ENCODE assay signal across 19 mouse cellular contexts in genomic region chr11:72418227-72418626, GRCm38 (mm10). TPM values are rescaled to one million over a fixed set of nuclear protein-coding genes. Genes with fewer than 3 reads are reported as not detected.
DNase-seq lines count a peak whose midpoint lies in the region; ATAC-seq and TF ChIP-seq lines count a peak whose summit lies in the region.
"Had no signal": no experiment of that assay in that cellular context is flagged by ENCODE, and none has a peak within 500 bp of the region (broad histone marks: within the 10 kb centered on the region; RNA-seq: fewer than 3 reads in every experiment).

No protein-coding gene starts in this region.

- H3K4me2 ChIP-seq in kidney, postnatal 0 days (ENCODE audit: low read length), result no peak overlapping the region
- H3K4me2 ChIP-seq: hindbrain, embryonic 13.5 days; liver, embryonic 15.5 days had no signal

- H3K27me3 ChIP-seq in heart, embryonic 10.5 days (ENCODE audit: insufficient read depth, poor library complexity, severe bottlenecking), result no peaks in the 10 kb centered on the region
- peaks cover 17% of the 10 kb centered on the region; the same call in 1 of the 2 replicates for H3K27me3 ChIP-seq in embryonic facial prominence, embryonic 10.5 days (replicated peaks; ENCODE audit: low read depth, poor library complexity, severe bottlenecking)
- H3K27me3 ChIP-seq in kidney, postnatal 0 days (ENCODE audit: insufficient read depth, low read length), result no peaks in the 10 kb centered on the region

- no peak for TF ChIP-seq CTCF in kidney, postnatal 0 days (IDR thresholded peaks at IDR 0.05; ENCODE audit: low read depth)

- H3K4me1 ChIP-seq in heart, embryonic 10.5 days, result peaks cover 54% of the 10 kb centered on the region
- peaks cover 21% of the 10 kb centered on the region for H3K4me1 ChIP-seq in embryonic facial prominence, embryonic 10.5 days
- peaks cover 15% of the 10 kb centered on the region; the same call in 1 of the 2 replicates for H3K4me1 ChIP-seq in kidney, postnatal 0 days (replicated peaks; ENCODE audit: insufficient read depth, low read length)

- 37% methylated on average over 8 of the region's 8 CpGs for WGBS in heart, embryonic 10.5 days
- WGBS in embryonic facial prominence, embryonic 10.5 days, result 43% methylated on average over 8 of the region's 8 CpGs
- WGBS in kidney, postnatal 0 days, result 25% methylated on average over 8 of the region's 8 CpGs

- no peak overlapping the region for H3K4me3 ChIP-seq in heart, embryonic 10.5 days
- no peak overlapping the region for H3K4me3 ChIP-seq in embryonic facial prominence, embryonic 10.5 days
- no peak overlapping the region for H3K4me3 ChIP-seq in kidney, postnatal 0 days (replicated peaks; ENCODE audit: low read depth, low read length)
- H3K4me3 ChIP-seq: hindbrain, embryonic 13.5 days; liver, embryonic 15.5 days had no signal

- DNase-seq in heart, embryonic 10.5 days (ENCODE audit: low spot score), result no peak
- no peak for DNase-seq in heart, adult 18-20 months
- no peak for DNase-seq in embryonic facial prominence, embryonic 10.5 days (ENCODE audit: low spot score)
- peak; percentile 48 for DNase-seq in gastrocnemius, postnatal 10 days
- DNase-seq in kidney, postnatal 0 days (ENCODE audit: low spot score), result peak; percentile 52
- no peak for DNase-seq in cerebellum, adult 11 months
- no peak for DNase-seq in urinary bladder, postnatal 4 days (ENCODE audit: low spot score in 2 of 2)
- DNase-seq: cerebellum, adult 18-20 months; embryo, embryonic 11 days; retina, postnatal 1 day had no signal

- H3K9me3 ChIP-seq in heart, embryonic 10.5 days, result no peaks in the 10 kb centered on the region
- H3K9me3 ChIP-seq in embryonic facial prominence, embryonic 10.5 days, result no peaks in the 10 kb centered on the region
- H3K9me3 ChIP-seq in kidney, postnatal 0 days (replicated peaks; ENCODE audit: low read length), result no peaks in the 10 kb centered on the region
- H3K9me3 ChIP-seq: hindbrain, embryonic 13.5 days; liver, embryonic 15.5 days had no signal

- peak; percentile 69 for ATAC-seq in kidney, postnatal 0 days (replicated peaks; ENCODE audit: low FRiP score, low read depth)
- ATAC-seq in cerebellum, adult (ENCODE audit: insufficient number of reproducible peaks, low FRiP score, low TSS enrichment), result no peak
- ATAC-seq: CD4-positive, CD25-positive, alpha-beta regulatory T cell, adult 4 months had no signal

- H3K36me3 ChIP-seq in heart, embryonic 10.5 days, result no peaks in the 10 kb centered on the region
- no peaks in the 10 kb centered on the region for H3K36me3 ChIP-seq in embryonic facial prominence, embryonic 10.5 days (replicated peaks)
- H3K36me3 ChIP-seq in kidney, postnatal 0 days (ENCODE audit: insufficient read depth, low read length), result no peaks in the 10 kb centered on the region
- H3K36me3 ChIP-seq: hindbrain, embryonic 13.5 days; liver, embryonic 15.5 days had no signal

- H3K9ac ChIP-seq in kidney, postnatal 0 days (ENCODE audit: low read depth, low read length), result no peak overlapping the region
- H3K9ac ChIP-seq: hindbrain, embryonic 13.5 days; liver, embryonic 15.5 days had no signal

- peak overlapping the region; percentile 93 for H3K27ac ChIP-seq in heart, embryonic 10.5 days
- H3K27ac ChIP-seq in embryonic facial prominence, embryonic 10.5 days (replicated peaks), result peak overlapping the region; percentile 54; the same call in 1 of the 2 replicates
- peak overlapping the region; percentile 36; the same call in 1 of the 2 replicates for H3K27ac ChIP-seq in kidney, postnatal 0 days
- H3K27ac ChIP-seq: hindbrain, embryonic 13.5 days; liver, embryonic 15.5 days; macrophage had no signal

RNA-seq across cellular contexts. Expression of gene Smtnl2, which starts 6.7 kb away (rescaled TPM):
- 148 and 184 TPM in 2 replicates for polyA plus RNA-seq in heart, embryonic 10.5 days (2016; fragmentation: Nextera tagmentation; extraction: Ambion mirVana)
- 10 to 100 TPM in 1 of 2 experiments, 1 to 10 TPM in 1; 9.4 to 11.3 TPM for total RNA-seq in heart, adult 18-20 months (2021)
- polyA plus RNA-seq in embryonic facial prominence, embryonic 10.5 days (2016; fragmentation: Nextera tagmentation; extraction: Ambion mirVana), result 16.4 and 16.6 TPM in 2 replicates
- 100 to 1,000 TPM; 145 to 153 TPM for total RNA-seq in gastrocnemius, postnatal 10 days (2021)
- polyA plus RNA-seq in kidney, postnatal 0 days (2015; fragmentation: Nextera tagmentation; extraction: Ambion mirVana), result 112 and 129 TPM in 2 replicates
- polyA plus RNA-seq: macrophage had no signal

RNA-seq across cellular contexts. Expression of gene Ggt6, which starts 17.1 kb away (rescaled TPM):
- not detected in 2 replicates for polyA plus RNA-seq in heart, embryonic 10.5 days (2016; fragmentation: Nextera tagmentation; extraction: Ambion mirVana)
- not detected for total RNA-seq in heart, adult 18-20 months (2021)
- 0.10 TPM in 1 of 2 replicates, not detected in the other for polyA plus RNA-seq in embryonic facial prominence, embryonic 10.5 days (2016; fragmentation: Nextera tagmentation; extraction: Ambion mirVana)
- total RNA-seq in gastrocnemius, postnatal 10 days (2021), result under 1 TPM in 1 of 2 experiments, not detected in 1; 0.28 TPM
- polyA plus RNA-seq in kidney, postnatal 0 days (2015; fragmentation: Nextera tagmentation; extraction: Ambion mirVana), result 3.3 and 3.8 TPM in 2 replicates
- total RNA-seq: left cerebral cortex, postnatal 14 days had no signal
- polyA plus RNA-seq: CD4-positive, CD25-positive, alpha-beta regulatory T cell, adult 4 months; hindbrain, embryonic 13.5 days; macrophage; midbrain, postnatal 0 days; neural tube, embryonic 14.5 days had no signal

RNA-seq across cellular contexts. Expression of gene Mybbp1a, which starts 22.9 kb away (rescaled TPM):
- polyA plus RNA-seq in heart, embryonic 10.5 days (2016; fragmentation: Nextera tagmentation; extraction: Ambion mirVana), result 133 and 186 TPM in 2 replicates
- 10 to 100 TPM; 43.1 to 47.5 TPM for total RNA-seq in heart, adult 18-20 months (2021)
- polyA plus RNA-seq in embryonic facial prominence, embryonic 10.5 days (2016; fragmentation: Nextera tagmentation; extraction: Ambion mirVana), result 257 and 263 TPM in 2 replicates
- total RNA-seq in gastrocnemius, postnatal 10 days (2021), result 10 to 100 TPM; 74.5 to 75.9 TPM
- polyA plus RNA-seq in kidney, postnatal 0 days (2015; fragmentation: Nextera tagmentation; extraction: Ambion mirVana), result 107 and 109 TPM in 2 replicates

RNA-seq across cellular contexts. Expression of gene Tekt1, which starts 56.0 kb away (rescaled TPM):
- 0.39 and 2.0 TPM in 2 replicates for polyA plus RNA-seq in heart, embryonic 10.5 days (2016; fragmentation: Nextera tagmentation; extraction: Ambion mirVana)
- total RNA-seq in heart, adult 18-20 months (2021), result under 1 TPM in 1 of 2 experiments, not detected in 1; 0.75 TPM
- polyA plus RNA-seq in embryonic facial prominence, embryonic 10.5 days (2016; fragmentation: Nextera tagmentation; extraction: Ambion mirVana), result 6.3 and 7.2 TPM in 2 replicates
- total RNA-seq in gastrocnemius, postnatal 10 days (2021), result 1 to 10 TPM; 1.2 to 1.4 TPM
- 4.6 and 5.1 TPM in 2 replicates for polyA plus RNA-seq in kidney, postnatal 0 days (2015; fragmentation: Nextera tagmentation; extraction: Ambion mirVana)
- polyA plus RNA-seq: CD4-positive, CD25-positive, alpha-beta regulatory T cell, adult 4 months; large intestine, adult 2 months; liver, embryonic 15.5 days; macrophage had no signal

Comparison
In these comparisons a context has a peak if more than half of its experiments do, and no peak if none do; other contexts are left out.
1. DNase-seq: peak in gastrocnemius, postnatal 10 days (single experiment) and kidney, postnatal 0 days (single experiment); none in heart, embryonic 10.5 days (single experiment), heart, adult 18-20 months (0 of 2), embryonic facial prominence, embryonic 10.5 days (single experiment), cerebellum, adult 11 months (single experiment) and urinary bladder, postnatal 4 days (0 of 2).
2. H3K27ac ChIP-seq: peak in every context shown above with its lines; median percentile 93 in heart, embryonic 10.5 days; 54 in embryonic facial prominence, embryonic 10.5 days; 36 in kidney, postnatal 0 days.